Mouse (Mus musculus) liver, embryonic 11.5 days (tissue): ENCODE results near the gene Tmem274. TPM values are rescaled to one million over a fixed set of nuclear protein-coding genes. Genes with fewer than 3 reads are reported as not detected.
"Not testable (repeated sequence)": the region's sequence is repeated elsewhere in the genome, so short reads cannot be mapped to it uniquely, and the experiment has no call there.

Experiments used
- ATAC-seq: fragments of 200-750 bp; cut with Nextera tagmentation; replicated peaks from 2 replicates; pipeline ENCODE4 v1.8.0; 2017; ENCODE audit warnings: moderate number of reproducible peaks, mild to moderate bottlenecking, moderate TSS enrichment, moderate library complexity; ENCODE audit not compliant: low FRiP score
- DNase-seq: peaks from one replicate; pipeline ENCODE4 v3.0.0-alpha.2; 2017; ENCODE audit warnings: low spot score
- H3K27ac ChIP-seq: fragments of 300-500 bp; sonication (generic); 2 replicates; pipeline ENCODE4 v1.5.1; 2014; ENCODE audit warnings: mild to moderate bottlenecking, low read depth, low read length, control low read depth
- H3K27me3 ChIP-seq: fragments of 300-500 bp; sonication (generic); replicated peaks from 2 replicates; pipeline ENCODE4 v1.6.1; 2014; ENCODE audit warnings: low read length, mixed read lengths; ENCODE audit not compliant: control insufficient read depth, insufficient read depth
- H3K36me3 ChIP-seq: fragments of 300-500 bp; sonication (generic); 2 replicates; pipeline ENCODE4 v1.6.1; 2014; ENCODE audit warnings: mild to moderate bottlenecking, low read length, moderate library complexity, mixed read lengths; ENCODE audit not compliant: control insufficient read depth, insufficient read depth
- H3K4me1 ChIP-seq: fragments of 300-500 bp; sonication (generic); replicated peaks from 2 replicates; pipeline ENCODE4 v1.6.1; 2014; ENCODE audit warnings: low read length, mixed read lengths; ENCODE audit not compliant: control insufficient read depth, insufficient read depth
- H3K4me2 ChIP-seq: fragments of 300-500 bp; sonication (generic); 2 replicates; pipeline ENCODE4 v1.6.1; 2014; ENCODE audit warnings: mild to moderate bottlenecking, control low read depth, moderate library complexity
- H3K4me3 ChIP-seq: fragments of 300-500 bp; sonication (generic); 2 replicates; pipeline ENCODE4 v1.5.1; 2014; ENCODE audit warnings: low read depth, low read length, control low read depth
- H3K9ac ChIP-seq: fragments of 300-500 bp; sonication (generic); 2 replicates; pipeline ENCODE4 v1.6.1; 2014; ENCODE audit warnings: low read depth, low read length, control low read depth
- H3K9me3 ChIP-seq: fragments of 300-500 bp; sonication (generic); 2 replicates; pipeline ENCODE4 v1.6.1; 2016; ENCODE audit warnings: low read length, inconsistent platforms, mixed read lengths; ENCODE audit not compliant: control insufficient read depth
- WGBS: fragments of 180-500 bp; shearing (Covaris S2); extraction: QIAGEN DNeasy Blood & Tissue Kit; methylation state at CpG from one replicate; pipeline ENCODE4 v1.1.7; 2014; 5-methylcytosine and 5-hydroxymethylcytosine counted together
- polyA plus RNA-seq: library from polyadenylated mRNA; unstranded; fragments of >200 nt; fragmentation: Nextera tagmentation; extraction: Ambion mirVana; gene quantifications from 2 replicates; pipeline ENCODE4 v1.2.1, GENCODE M21; 2014

Tmem274 gene
- polyA plus RNA-seq, 1 experiment from 2014 or later, result not detected

- DNase-seq (no peak), ATAC-seq (no peak)
- Histone ChIP-seq H3K27me3 (no peaks in the 10 kb centered on the region), H3K9ac (no peak overlapping the region), H3K36me3 (no peaks in the 10 kb centered on the region), H3K4me1 (peaks cover 4% of the 10 kb centered on the region; the same call in 1 of the 2 replicates), H3K27ac (no peak overlapping the region), H3K9me3 (no peaks in the 10 kb centered on the region), H3K4me2 (no peak overlapping the region), H3K4me3 (no peak overlapping the region)
- WGBS, result 74% methylated on average over 3 of the region's 3 CpGs
Observed at GRCm38 (mm10) chr4:149450636-149451035, 26.5 kb upstream of the Tmem274 start.

GRCm38 (mm10) chr4:149453656-149454055 is 23.5 kb upstream of the Tmem274 start:
- no peak for DNase-seq
- Histone ChIP-seq H3K9me3 (no peaks in the 10 kb centered on the region), H3K4me3 (no peak overlapping the region), H3K4me1 (no peaks in the 10 kb centered on the region), H3K27ac (no peak overlapping the region), H3K27me3 (no peaks in the 10 kb centered on the region), H3K36me3 (no peaks in the 10 kb centered on the region), H3K4me2 (no peak overlapping the region), H3K9ac (no peak overlapping the region)
- ATAC-seq, result no peak
- 75% methylated on average over 4 of the region's 4 CpGs for WGBS

GRCm38 (mm10) chr4:149454263-149454662 is 22.9 kb upstream of the Tmem274 start:
- Histone ChIP-seq H3K27ac (no peak overlapping the region), H3K4me3 (no peak overlapping the region), H3K27me3 (no peaks in the 10 kb centered on the region), H3K4me1 (no peaks in the 10 kb centered on the region), H3K9me3 (no peaks in the 10 kb centered on the region), H3K9ac (no peak overlapping the region), H3K4me2 (no peak overlapping the region), H3K36me3 (no peaks in the 10 kb centered on the region)
- DNase-seq (no peak), ATAC-seq (no peak)
- 79% methylated on average over 17 of the region's 17 CpGs for WGBS

- H3K4me1 ChIP-seq, result no peaks in the 10 kb centered on the region
- ATAC-seq, result no peak; the same call in 1 of the 2 replicates
- no peaks in the 10 kb centered on the region for H3K9me3 ChIP-seq
- H3K36me3 ChIP-seq, result no peaks in the 10 kb centered on the region
- DNase-seq, result no peak
- H3K4me2 ChIP-seq, result no peak within 1 kb of the TSS
- no peak within 1 kb of the TSS for H3K27ac ChIP-seq
- 58% methylated on average over 8 of the region's 8 CpGs for WGBS
- H3K9ac ChIP-seq, result no peak within 1 kb of the TSS
- H3K27me3 ChIP-seq, result no peaks in the 10 kb centered on the region
- no peak within 1 kb of the TSS for H3K4me3 ChIP-seq
Observed at GRCm38 (mm10) chr4:149454879-149455278, 22.3 kb upstream of the Tmem274 start, which contains the start of gene Rbp7. Gene Rbp7, minus strand, starts transcription at chr4:149454978.

- H3K27me3 ChIP-seq, H3K4me1 ChIP-seq, DNase-seq, H3K9me3 ChIP-seq, H3K4me2 ChIP-seq, H3K4me3 ChIP-seq, H3K9ac ChIP-seq, H3K27ac ChIP-seq, ATAC-seq, H3K36me3 ChIP-seq: not testable (repeated sequence)
- whole genome bisulfite sequencing, result 79% methylated on average over 25 of the region's 27 CpGs
Observed at GRCm38 (mm10) chr4:149457163-149457562, 20.0 kb upstream of the Tmem274 start.

- 68% methylated on average over 6 of the region's 6 CpGs for WGBS
- H3K27me3 ChIP-seq, result no peaks in the 10 kb centered on the region
- H3K4me2 ChIP-seq, result no peak overlapping the region
- no peaks in the 10 kb centered on the region for H3K4me1 ChIP-seq
- no peaks in the 10 kb centered on the region for H3K9me3 ChIP-seq
- no peak overlapping the region for H3K4me3 ChIP-seq
- no peaks in the 10 kb centered on the region for H3K36me3 ChIP-seq
- ATAC-seq, result no peak
- H3K27ac ChIP-seq, result no peak overlapping the region
- no peak overlapping the region for H3K9ac ChIP-seq
- no peak for DNase-seq
Observed at GRCm38 (mm10) chr4:149457831-149458430, 19.2 kb upstream of the Tmem274 start.

GRCm38 (mm10) chr4:149458526-149458925 is 18.7 kb upstream of the Tmem274 start:
- no peak overlapping the region for H3K27ac ChIP-seq
- no peak overlapping the region for H3K4me3 ChIP-seq
- 66% methylated on average over 5 of the region's 5 CpGs for WGBS
- H3K4me2 ChIP-seq, result no peak overlapping the region
- H3K9me3 ChIP-seq, result no peaks in the 10 kb centered on the region
- ATAC-seq (no peak), DNase-seq (no peak)
- H3K27me3 ChIP-seq, result no peaks in the 10 kb centered on the region
- H3K9ac ChIP-seq, result no peak overlapping the region
- no peaks in the 10 kb centered on the region for H3K36me3 ChIP-seq
- H3K4me1 ChIP-seq, result no peaks in the 10 kb centered on the region

GRCm38 (mm10) chr4:149459425-149459824 is 17.8 kb upstream of the Tmem274 start:
- no peak overlapping the region for H3K9ac ChIP-seq
- DNase-seq (no peak), ATAC-seq (no peak)
- 74% methylated on average over 1 of the region's 1 CpGs for WGBS
- no peaks in the 10 kb centered on the region for H3K36me3 ChIP-seq
- no peaks in the 10 kb centered on the region for H3K27me3 ChIP-seq
- no peaks in the 10 kb centered on the region for H3K9me3 ChIP-seq
- no peak overlapping the region for H3K4me3 ChIP-seq
- no peak overlapping the region for H3K27ac ChIP-seq
- H3K4me2 ChIP-seq, result no peak overlapping the region
- no peaks in the 10 kb centered on the region for H3K4me1 ChIP-seq

- H3K4me2 ChIP-seq, H3K9me3 ChIP-seq, H3K4me3 ChIP-seq, H3K4me1 ChIP-seq, H3K27me3 ChIP-seq, H3K36me3 ChIP-seq, DNase-seq, H3K9ac ChIP-seq, H3K27ac ChIP-seq, ATAC-seq: not testable (repeated sequence)
- WGBS, result 83% methylated on average over 2 of the region's 2 CpGs
Observed at GRCm38 (mm10) chr4:149460475-149460874, 16.7 kb upstream of the Tmem274 start.
